Mouse (Mus musculus): Measurements from ENCODE around the gene Efnb3. TPM values are rescaled to one million over a fixed set of nuclear protein-coding genes. Genes with fewer than 3 reads are reported as not detected.

Gene Efnb3
- total and polyA plus RNA-seq, 3 experiments = 0.56 to 2.8 (median 1.1) TPM

DNA sequence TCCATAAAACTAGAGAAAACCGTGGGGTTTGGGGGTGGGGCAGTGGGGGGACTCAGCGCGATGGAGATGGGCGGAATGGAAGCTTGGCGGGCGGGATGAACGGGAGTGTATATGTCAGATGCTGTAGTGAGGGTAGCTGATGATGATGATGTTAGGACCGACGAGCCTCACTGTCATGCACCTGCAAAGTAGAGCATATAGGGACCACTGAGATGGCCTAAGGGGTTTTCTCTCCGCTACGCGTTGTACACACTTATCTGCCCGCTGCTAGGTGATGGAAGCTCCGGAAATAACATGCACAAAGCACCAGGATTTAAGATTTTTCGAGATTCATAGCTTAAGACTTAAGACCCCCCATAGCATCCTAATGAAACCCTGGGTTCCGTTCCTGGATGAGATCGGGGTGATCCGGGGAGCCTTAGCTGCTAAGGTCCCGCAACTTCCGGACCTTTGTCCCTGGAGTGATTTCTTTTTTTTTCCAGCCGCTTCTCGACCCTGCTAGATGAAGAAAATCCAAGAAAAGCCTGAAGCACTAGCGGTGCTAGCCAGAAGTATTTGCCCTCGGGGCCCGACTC lies 20.7 kb upstream of the Efnb3 start:
- DNase-seq (ENCODE audit: extremely low read depth) = no peak
- in situ Hi-C loops (cut with MboI; ENCODE audit: low pct_ligation_motif_present, low pct_unique_long_range_greater_than_20kb, low sequenced_read_pairs) (no loop called here), dilution Hi-C loops (cut with MboI; ENCODE audit: extremely low pct_ligation_motif_present, extremely low pct_unique_long_range_greater_than_20kb, low sequenced_read_pairs) (no loop called here)
- H3K4me3 ChIP-seq (replicated peaks in 1 of 3; ENCODE audit: low read depth in 2 of 3, low read length in 2 of 3, poor library complexity in 1 of 3) = peak overlapping the region; percentile 81 to 99 (median 95)
- peaks cover 14 to 59% of the 10 kb centered on the region in 2 experiments for H3K4me1 ChIP-seq (ENCODE audit: control insufficient read depth in 1 of 2, insufficient read depth in 2 of 2)
- H3K36me3 ChIP-seq (replicated peaks in 1 of 2; ENCODE audit: control insufficient read depth in 1 of 2, insufficient read depth in 1 of 2, low read length in 1 of 2) = peaks cover 17 to 48% of the 10 kb centered on the region in 2 experiments
- H3K27ac ChIP-seq (ENCODE audit: insufficient read depth, low read depth) = peak overlapping the region; percentile 89
- H3K27me3 ChIP-seq (replicated peaks) = no peaks in the 10 kb centered on the region
- H3K79me2 ChIP-seq (replicated peaks; ENCODE audit: control insufficient read depth, extremely low read depth, insufficient read depth, poor library complexity, severe bottlenecking) = peaks cover 83% of the 10 kb centered on the region
- TF ChIP-seq ZMIZ1 (IDR thresholded peaks at IDR 0.05; ENCODE audit: low read depth, low read length) (peak; percentile 71; the same call in 1 of the 2 replicates), UBTF (IDR thresholded peaks at IDR 0.05; ENCODE audit: low read depth, low read length) (peak; percentile 41; the same call in 1 of the 2 replicates), ETS1 (conservative IDR thresholded peaks at IDR 0.05; ENCODE audit: low read depth, low read length) (0 out of 2 replicates have a peak, but pooled peaks have one; percentile 3), MAX (IDR thresholded peaks at IDR 0.05; ENCODE audit: low read length) (no peak), ELF1 (IDR thresholded peaks at IDR 0.05; ENCODE audit: low read depth, low read length) (no peak), MXI1 (IDR thresholded peaks at IDR 0.05; ENCODE audit: low read depth, low read length) (peak; percentile 15; the same call in 1 of the 2 replicates), E2F4 (IDR thresholded peaks at IDR 0.05; ENCODE audit: insufficient replicate concordance, low read depth, low read length) (no peak), SIN3A (IDR thresholded peaks at IDR 0.05; ENCODE audit: low read length) (no peak), BHLHE40 (IDR thresholded peaks at IDR 0.05; ENCODE audit: low read depth, low read length) (0 out of 2 replicates have a peak, but pooled peaks have one; percentile 11), MYC (IDR thresholded peaks at IDR 0.05; ENCODE audit: low read depth, low read length) (no peak), ZC3H11A (IDR thresholded peaks at IDR 0.05; ENCODE audit: low read depth, low read length) (no peak), CHD1 (IDR thresholded peaks at IDR 0.05; ENCODE audit: low read depth, low read length) (no peak; the same call in 1 of the 2 replicates), HCFC1 (IDR thresholded peaks at IDR 0.05; ENCODE audit: low read depth, low read length) (no peak), PAX5 (IDR thresholded peaks at IDR 0.05; ENCODE audit: low read length) (no peak), RAD21 (IDR thresholded peaks at IDR 0.05; ENCODE audit: low read depth, low read length) (no peak), USF2 (conservative IDR thresholded peaks at IDR 0.05; ENCODE audit: low read depth, low read length) (no peak)
- H3K9ac ChIP-seq (ENCODE audit: insufficient read depth, low read depth) = peak overlapping the region; percentile 99
- no peaks in the 10 kb centered on the region for H3K9me3 ChIP-seq (replicated peaks; ENCODE audit: low read length)
- no peak overlapping the region for H3K4me2 ChIP-seq (ENCODE audit: insufficient read depth, low read depth, poor library complexity, severe bottlenecking)

DNA sequence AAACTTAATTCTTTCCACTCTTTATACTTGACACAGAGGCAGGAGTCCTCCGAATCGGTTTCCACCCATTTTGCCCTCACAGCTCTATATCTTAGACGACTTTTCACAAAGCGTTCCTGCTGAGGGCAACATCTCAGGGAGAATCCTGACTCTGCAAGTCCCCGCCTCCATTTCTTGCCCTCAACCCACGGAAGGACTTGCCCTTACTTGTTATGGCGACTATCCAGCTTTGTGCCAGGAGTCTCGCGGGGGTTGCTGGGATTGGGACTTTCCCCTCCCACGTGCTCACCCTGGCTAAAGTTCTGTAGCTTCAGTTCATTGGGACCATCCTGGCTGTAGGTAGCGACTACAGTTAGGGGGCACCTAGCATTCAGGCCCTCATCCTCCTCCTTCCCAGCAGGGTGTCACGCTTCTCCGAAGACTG lies 20.1 kb upstream of the Efnb3 start, which contains the start of the genes Wrap53 and Trp53:
Gene Wrap53, minus strand, starts transcription at position 165 of the 424 bp plus-strand sequence.
Gene Trp53, plus strand, starts transcription at position 269 of the 424 bp plus-strand sequence.
- peaks cover 78% of the 10 kb centered on the region for H3K79me2 ChIP-seq (replicated peaks; ENCODE audit: control insufficient read depth, extremely low read depth, insufficient read depth, poor library complexity, severe bottlenecking)
- H3K27ac ChIP-seq (ENCODE audit: insufficient read depth, low read depth) = peak within 1 kb of the TSS; percentile 89
- no peaks in the 10 kb centered on the region for H3K27me3 ChIP-seq (replicated peaks)
- H3K4me3 ChIP-seq (replicated peaks in 1 of 3; ENCODE audit: low read depth in 2 of 3, low read length in 2 of 3, poor library complexity in 1 of 3) = peak within 1 kb of the TSS; percentile 81 to 99 (median 95)
- peaks cover 19 to 54% of the 10 kb centered on the region in 2 experiments for H3K36me3 ChIP-seq (replicated peaks in 1 of 2; ENCODE audit: control insufficient read depth in 1 of 2, insufficient read depth in 1 of 2, low read length in 1 of 2)
- peak; percentile 99 for DNase-seq (ENCODE audit: extremely low read depth)
- H3K9me3 ChIP-seq (replicated peaks; ENCODE audit: low read length) = no peaks in the 10 kb centered on the region
- H3K9ac ChIP-seq (ENCODE audit: insufficient read depth, low read depth) = peak within 1 kb of the TSS; percentile 99
- H3K4me2 ChIP-seq (ENCODE audit: insufficient read depth, low read depth, poor library complexity, severe bottlenecking) = peak within 1 kb of the TSS; percentile 83
- dilution Hi-C loops (cut with MboI; ENCODE audit: extremely low pct_ligation_motif_present, extremely low pct_unique_long_range_greater_than_20kb, low sequenced_read_pairs) (no loop called here), in situ Hi-C loops (cut with MboI; ENCODE audit: low pct_ligation_motif_present, low pct_unique_long_range_greater_than_20kb, low sequenced_read_pairs) (no loop called here)
- H3K4me1 ChIP-seq (ENCODE audit: control insufficient read depth in 1 of 2, insufficient read depth in 2 of 2) = peaks cover 16 to 59% of the 10 kb centered on the region in 2 experiments
- TF ChIP-seq E2F4 (IDR thresholded peaks at IDR 0.05; ENCODE audit: insufficient replicate concordance, low read depth, low read length) (no peak), MAFK (IDR thresholded peaks at IDR 0.05; ENCODE audit: insufficient replicate concordance, low read length) (peak; percentile 56; the same call in 1 of the 2 replicates), TCF12 (IDR thresholded peaks at IDR 0.05; ENCODE audit: low read depth, low read length) (peak; percentile 96), NELFE (IDR thresholded peaks at IDR 0.05; ENCODE audit: low read depth, low read length) (peak; percentile 94), POLR2AphosphoS2 (IDR thresholded peaks at IDR 0.05; ENCODE audit: low read depth, low read length) (peak; percentile 90), MEF2A (IDR thresholded peaks at IDR 0.05; ENCODE audit: borderline replicate concordance, low read depth, low read length) (peak; percentile 82), POLR2A (IDR thresholded peaks at IDR 0.05; ENCODE audit: low read depth, low read length) (peak; percentile 98), IRF4 (IDR thresholded peaks at IDR 0.05; ENCODE audit: low read depth, low read length) (peak; percentile 71), SMC3 (IDR thresholded peaks at IDR 0.05; ENCODE audit: low read depth, low read length) (no peak), ZNF384 (IDR thresholded peaks at IDR 0.05; ENCODE audit: low read depth, low read length) (no peak), MXI1 (IDR thresholded peaks at IDR 0.05; ENCODE audit: low read depth, low read length) (peak; percentile 99), UBTF (IDR thresholded peaks at IDR 0.05; ENCODE audit: low read depth, low read length) (no peak), TBP (conservative IDR thresholded peaks at IDR 0.05; ENCODE audit: low read depth, low read length) (peak; percentile 94), ZKSCAN1 (IDR thresholded peaks at IDR 0.05; ENCODE audit: borderline replicate concordance, low read depth, low read length) (no peak), ZC3H11A (IDR thresholded peaks at IDR 0.05; ENCODE audit: low read depth, low read length) (no peak), EP300 (IDR thresholded peaks at IDR 0.05; ENCODE audit: low read length) (no peak), MAX (IDR thresholded peaks at IDR 0.05; ENCODE audit: low read length) (peak; percentile 100), CHD2 (IDR thresholded peaks at IDR 0.05; ENCODE audit: low read length) (peak; percentile 94), MAZ (IDR thresholded peaks at IDR 0.05; ENCODE audit: low read depth, low read length) (no peak), GABPA (IDR thresholded peaks at IDR 0.05; ENCODE audit: insufficient replicate concordance, low read depth, low read length) (peak; percentile 40; the same call in 1 of the 2 replicates), PAX5 (IDR thresholded peaks at IDR 0.05; ENCODE audit: low read length) (no peak), RAD21 (IDR thresholded peaks at IDR 0.05; ENCODE audit: low read depth, low read length) (no peak)
